In genomic region chr11:77836751-77837150, GRCm38 (mm10) we compare ENCODE assay signal across 11 mouse cellular contexts. TPM values are rescaled to one million over a fixed set of nuclear protein-coding genes. Genes with fewer than 3 reads are reported as not detected.
DNase-seq lines count a peak whose midpoint lies in the region; ATAC-seq and TF ChIP-seq lines count a peak whose summit lies in the region.
"Had no signal": no experiment of that assay in that cellular context is flagged by ENCODE, and none has a peak within 500 bp of the region (broad histone marks: within the 10 kb centered on the region; RNA-seq: fewer than 3 reads in every experiment).

No protein-coding gene starts in this region.

- peak overlapping the region; percentile 13; the same call in 1 of the 2 replicates for H3K27ac ChIP-seq in lung, embryonic 14.5 days (ENCODE audit: low read depth)
- peak overlapping the region; percentile 17; the same call in 1 of the 2 replicates for H3K27ac ChIP-seq in embryonic facial prominence, embryonic 12.5 days
- 0 out of 2 replicates have a peak overlapping the region, but pooled peaks have one; percentile 27 for H3K27ac ChIP-seq in intestine, embryonic 15.5 days
- H3K27ac ChIP-seq: forebrain, embryonic 12.5 days had no signal

- no peak overlapping the region for H3K4me2 ChIP-seq in lung, embryonic 14.5 days
- no peak overlapping the region for H3K4me2 ChIP-seq in embryonic facial prominence, embryonic 12.5 days (replicated peaks)
- H3K4me2 ChIP-seq in intestine, embryonic 15.5 days (replicated peaks), result no peak overlapping the region
- H3K4me2 ChIP-seq: forebrain, embryonic 12.5 days had no signal

- no peak for DNase-seq in lung, embryonic 14.5 days
- no peak for DNase-seq in lung, postnatal 25 days (ENCODE audit: low spot score)
- peak; percentile 39 for DNase-seq in mesoderm, embryonic 11.5 days (ENCODE audit: low read depth, low spot score)
- DNase-seq in layer of hippocampus, postnatal 25 days (ENCODE audit: extremely low spot score in 1 of 2, low spot score in 1 of 2), result no peak
- no peak for DNase-seq in right cerebral cortex, postnatal 36 days (ENCODE audit: low spot score in 2 of 2)
- DNase-seq: right cerebral cortex, postnatal 25 days had no signal

- 56% methylated on average over 4 of the region's 4 CpGs for WGBS in lung, embryonic 14.5 days
- 66% methylated on average over 4 of the region's 4 CpGs for WGBS in embryonic facial prominence, embryonic 12.5 days
- 43% methylated on average over 4 of the region's 4 CpGs for WGBS in intestine, embryonic 15.5 days

- TF ChIP-seq CTCF in lung, embryonic 14.5 days (IDR thresholded peaks at IDR 0.05; ENCODE audit: low read depth), result no peak

- no peaks in the 10 kb centered on the region for H3K4me1 ChIP-seq in lung, embryonic 14.5 days (ENCODE audit: insufficient read depth)
- H3K4me1 ChIP-seq in embryonic facial prominence, embryonic 12.5 days, result peaks cover 6% of the 10 kb centered on the region; the same call in 1 of the 2 replicates
- peaks cover 11% of the 10 kb centered on the region for H3K4me1 ChIP-seq in intestine, embryonic 15.5 days (replicated peaks)

- H3K9me3 ChIP-seq in lung, embryonic 14.5 days (ENCODE audit: low read depth, low read length), result no peaks in the 10 kb centered on the region
- H3K9me3 ChIP-seq in embryonic facial prominence, embryonic 12.5 days, result peaks cover 3% of the 10 kb centered on the region; the same call in 1 of the 2 replicates
- no peaks in the 10 kb centered on the region for H3K9me3 ChIP-seq in intestine, embryonic 15.5 days
- H3K9me3 ChIP-seq: forebrain, embryonic 12.5 days had no signal

- no peak overlapping the region for H3K4me3 ChIP-seq in lung, embryonic 14.5 days (ENCODE audit: low read depth, low read length)
- H3K4me3 ChIP-seq in embryonic facial prominence, embryonic 12.5 days, result no peak overlapping the region
- no peak overlapping the region for H3K4me3 ChIP-seq in intestine, embryonic 15.5 days (replicated peaks)
- H3K4me3 ChIP-seq: forebrain, embryonic 12.5 days had no signal

- no peaks in the 10 kb centered on the region for H3K27me3 ChIP-seq in lung, embryonic 14.5 days (ENCODE audit: insufficient read depth, low read length)
- no peaks in the 10 kb centered on the region for H3K27me3 ChIP-seq in embryonic facial prominence, embryonic 12.5 days
- no peaks in the 10 kb centered on the region for H3K27me3 ChIP-seq in intestine, embryonic 15.5 days (replicated peaks)

- ATAC-seq in lung, embryonic 14.5 days (ENCODE audit: insufficient read depth), result no peak
- ATAC-seq in embryonic facial prominence, embryonic 12.5 days (ENCODE audit: insufficient number of reproducible peaks, insufficient read depth, low FRiP score, low TSS enrichment), result no peak
- ATAC-seq in intestine, embryonic 15.5 days, result peak; percentile 66
- ATAC-seq: inflammation-experienced regulatory T-cells, adult 6 months had no signal

- peaks cover 51% of the 10 kb centered on the region for H3K36me3 ChIP-seq in lung, embryonic 14.5 days (ENCODE audit: insufficient read depth)
- peaks cover 50% of the 10 kb centered on the region for H3K36me3 ChIP-seq in embryonic facial prominence, embryonic 12.5 days
- H3K36me3 ChIP-seq in intestine, embryonic 15.5 days, result peaks cover 8% of the 10 kb centered on the region; the same call in 1 of the 2 replicates

- no peak overlapping the region for H3K9ac ChIP-seq in lung, embryonic 14.5 days
- no peak overlapping the region for H3K9ac ChIP-seq in embryonic facial prominence, embryonic 12.5 days
- H3K9ac ChIP-seq in intestine, embryonic 15.5 days, result no peak overlapping the region
- H3K9ac ChIP-seq: forebrain, embryonic 12.5 days had no signal

RNA-seq across cellular contexts. Expression of gene Gm10277, which starts 49.2 kb away (rescaled TPM):
- 1.1 and 1.5 TPM in 2 replicates for polyA plus RNA-seq in lung, embryonic 14.5 days (2014; fragmentation: Nextera tagmentation; extraction: Ambion mirVana)
- polyA plus RNA-seq in embryonic facial prominence, embryonic 12.5 days (2016; fragmentation: Nextera tagmentation; extraction: Ambion mirVana), result 1.4 and 2.6 TPM in 2 replicates
- polyA plus RNA-seq in intestine, embryonic 15.5 days (2015; fragmentation: Nextera tagmentation; extraction: Ambion mirVana), result 0.93 and 1.5 TPM in 2 replicates
- not detected for total RNA-seq in layer of hippocampus, postnatal 25 days (2021)
- total RNA-seq: liver, adult 2 months had no signal
- polyA plus RNA-seq: liver, adult 2 months had no signal

RNA-seq across cellular contexts. Expression of gene Pipox, which starts 57.1 kb away (rescaled TPM):
- 0.88 and 1.6 TPM in 2 replicates for polyA plus RNA-seq in lung, embryonic 14.5 days (2014; fragmentation: Nextera tagmentation; extraction: Ambion mirVana)
- 1.7 and 3.2 TPM in 2 replicates for polyA plus RNA-seq in embryonic facial prominence, embryonic 12.5 days (2016; fragmentation: Nextera tagmentation; extraction: Ambion mirVana)
- polyA plus RNA-seq in intestine, embryonic 15.5 days (2015; fragmentation: Nextera tagmentation; extraction: Ambion mirVana), result 29.8 and 36.1 TPM in 2 replicates
- 1 to 10 TPM; 1.5 to 1.8 TPM for total RNA-seq in layer of hippocampus, postnatal 25 days (2021)
